Mouse (Mus musculus): ENCODE measurements around the gene Suv39h1. TPM values are rescaled to one million over a fixed set of nuclear protein-coding genes. Genes with fewer than 3 reads are reported as not detected.
"Not testable (repeated sequence)": the region's sequence is repeated elsewhere in the genome, so short reads cannot be mapped to it uniquely, and the experiment has no call there.

Suv39h1 gene
- polyA plus RNA-seq (2016; fragmentation: Nextera tagmentation; extraction: Ambion mirVana), result 58.6 and 60.2 TPM in 2 replicates

DNA sequence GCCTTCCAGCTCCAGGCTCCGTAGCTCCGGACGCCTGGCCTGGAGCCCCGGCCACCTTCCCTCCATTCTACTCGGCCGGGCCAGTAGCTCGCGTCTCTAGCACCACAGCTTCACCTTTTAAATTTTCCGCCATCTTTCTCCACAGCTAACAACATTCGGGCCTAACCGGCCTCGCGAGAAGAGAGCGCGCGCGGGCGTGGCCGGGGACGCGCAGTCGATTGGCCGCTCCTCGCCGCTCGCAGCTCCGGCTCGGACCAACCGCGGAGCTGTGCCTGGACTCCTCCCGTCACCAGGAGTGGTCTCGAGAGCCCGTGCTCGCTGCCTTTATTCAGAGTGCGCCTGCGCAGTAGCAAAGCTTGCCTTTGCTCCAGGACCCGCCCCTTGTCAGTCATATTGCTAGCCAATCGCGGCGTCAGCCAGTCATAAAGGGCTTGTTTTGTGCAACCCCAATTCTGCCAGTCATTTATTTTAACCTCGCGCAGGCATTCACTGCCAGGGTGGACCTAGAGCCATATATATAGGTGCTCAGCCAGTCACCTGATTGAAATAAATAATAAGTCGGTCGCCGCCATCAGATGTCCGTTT, at the start of gene Suv39h1:
TSS of gene Suv39h1 (minus strand) at position 331 of the 585 bp plus-strand sequence.
- no peaks in the 10 kb centered on the region for H3K27me3 ChIP-seq
- peak within 1 kb of the TSS; percentile 47 for H3K4me2 ChIP-seq (replicated peaks)
- peak within 1 kb of the TSS; percentile 62 for H3K9ac ChIP-seq
- 26% methylated on average over 45 of the region's 46 CpGs for WGBS
- H3K4me3 ChIP-seq, result peak within 1 kb of the TSS; percentile 52
- H3K36me3 ChIP-seq, result 0 out of 2 replicates have a peak, but pooled peaks cover 5% of the 10 kb centered on the region
- H3K4me1 ChIP-seq, result no peaks in the 10 kb centered on the region
- H3K9me3 ChIP-seq (replicated peaks), result no peaks in the 10 kb centered on the region
- peak; percentile 98 for ATAC-seq (ENCODE audit: low FRiP score)
- peak within 1 kb of the TSS; percentile 84 for H3K27ac ChIP-seq

- H3K27ac ChIP-seq, result no peak overlapping the region
- no peak for ATAC-seq (ENCODE audit: low FRiP score)
- no peaks in the 10 kb centered on the region for H3K4me1 ChIP-seq
- no peaks in the 10 kb centered on the region for H3K27me3 ChIP-seq
- no peaks in the 10 kb centered on the region; the same call in 1 of the 2 replicates for H3K9me3 ChIP-seq (replicated peaks)
- 85% methylated on average over 6 of the region's 6 CpGs for WGBS
- no peak overlapping the region for H3K4me3 ChIP-seq
- H3K4me2 ChIP-seq (replicated peaks), result no peak overlapping the region
- no peak overlapping the region for H3K9ac ChIP-seq
- peaks cover 22% of the 10 kb centered on the region for H3K36me3 ChIP-seq
Measured at GRCm38 (mm10) chrX:8123821-8124470, 49.4 kb upstream of the Suv39h1 start.

- no peak overlapping the region for H3K4me3 ChIP-seq
- no peaks in the 10 kb centered on the region for H3K9me3 ChIP-seq (replicated peaks)
- no peaks in the 10 kb centered on the region for H3K36me3 ChIP-seq
- no peak overlapping the region for H3K27ac ChIP-seq
- no peak overlapping the region for H3K4me2 ChIP-seq (replicated peaks)
- H3K9ac ChIP-seq, result no peak overlapping the region
- no peaks in the 10 kb centered on the region for H3K4me1 ChIP-seq
- no peak for ATAC-seq (ENCODE audit: low FRiP score)
- no peaks in the 10 kb centered on the region for H3K27me3 ChIP-seq
Measured at GRCm38 (mm10) chrX:8117264-8117663, 42.7 kb upstream of the Suv39h1 start.

DNA sequence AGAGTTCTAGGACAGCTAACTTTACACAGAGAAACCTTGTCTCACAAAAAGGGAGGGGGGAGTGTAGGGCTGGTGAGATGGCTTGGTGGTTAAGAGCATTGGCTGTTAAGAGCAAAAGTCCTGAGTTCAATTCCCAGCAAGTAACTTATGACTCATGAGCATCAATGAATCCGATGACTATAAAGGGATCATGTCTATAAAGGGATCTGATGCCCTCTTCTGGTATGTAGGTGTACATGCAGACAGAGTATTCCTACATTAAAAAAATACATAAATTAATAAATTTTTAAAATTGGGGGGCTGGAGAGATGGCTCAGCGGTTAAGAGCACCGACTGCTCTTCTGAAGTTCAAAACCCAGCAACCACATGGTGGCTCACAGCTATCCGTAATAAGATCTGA, 40.7 kb upstream of the Suv39h1 start:
- Histone ChIP-seq H3K4me1 (no peaks in the 10 kb centered on the region), H3K27ac (no peak overlapping the region), H3K4me3 (no peak overlapping the region), H3K4me2 (replicated peaks) (no peak overlapping the region), H3K9ac (no peak overlapping the region), H3K27me3 (no peaks in the 10 kb centered on the region), H3K9me3 (replicated peaks) (no peaks in the 10 kb centered on the region), H3K36me3 (no peaks in the 10 kb centered on the region)
- ATAC-seq (ENCODE audit: low FRiP score), result no peak
- 77% methylated on average over 4 of the region's 4 CpGs for WGBS

DNA sequence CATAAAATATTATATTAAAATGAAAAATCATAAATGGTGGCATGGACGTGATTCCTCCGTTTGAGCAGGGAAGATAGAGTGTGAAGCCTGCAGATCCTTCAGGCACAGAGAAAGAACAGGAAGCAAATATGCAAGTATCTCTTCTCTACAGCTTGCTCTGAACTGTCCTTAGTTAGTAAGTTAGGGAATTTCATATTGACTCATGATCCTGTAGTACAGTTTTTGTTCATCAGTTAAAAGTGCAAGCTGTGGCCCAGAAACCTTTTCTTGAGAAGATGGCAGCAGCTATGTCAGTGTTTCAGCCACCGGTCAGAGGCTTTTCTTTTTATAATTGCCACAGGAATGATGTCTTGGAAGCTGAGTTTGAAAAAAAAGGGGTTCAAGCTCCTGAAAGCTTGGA, 30.5 kb upstream of the Suv39h1 start:
- Histone ChIP-seq H3K9me3 (replicated peaks) (no peaks in the 10 kb centered on the region), H3K27me3 (no peaks in the 10 kb centered on the region), H3K27ac (no peak overlapping the region), H3K4me2 (replicated peaks) (no peak overlapping the region), H3K4me1 (0 out of 2 replicates have a peak, but pooled peaks cover 4% of the 10 kb centered on the region), H3K36me3 (no peaks in the 10 kb centered on the region), H3K9ac (no peak overlapping the region), H3K4me3 (no peak overlapping the region)
- 89% methylated on average over 3 of the region's 3 CpGs for WGBS
- no peak for ATAC-seq (ENCODE audit: low FRiP score)

- 74% methylated on average over 7 of the region's 7 CpGs for WGBS
- Histone ChIP-seq H3K27ac (no peak overlapping the region), H3K36me3 (no peaks in the 10 kb centered on the region), H3K9ac (no peak overlapping the region), H3K4me1 (0 out of 2 replicates have a peak, but pooled peaks cover 4% of the 10 kb centered on the region), H3K4me2 (replicated peaks) (no peak overlapping the region), H3K27me3 (no peaks in the 10 kb centered on the region), H3K9me3 (replicated peaks) (no peaks in the 10 kb centered on the region), H3K4me3 (no peak overlapping the region)
- ATAC-seq (ENCODE audit: low FRiP score), result no peak
Measured at GRCm38 (mm10) chrX:8102213-8102668, 27.7 kb upstream of the Suv39h1 start.

GRCm38 (mm10) chrX:8101017-8101416, 26.5 kb upstream of the Suv39h1 start:
- no peaks in the 10 kb centered on the region for H3K27me3 ChIP-seq
- no peak overlapping the region for H3K4me3 ChIP-seq
- H3K9me3 ChIP-seq (replicated peaks), result no peaks in the 10 kb centered on the region
- 20% methylated on average over 3 of the region's 3 CpGs for WGBS
- peak; percentile 46 for ATAC-seq (ENCODE audit: low FRiP score)
- H3K4me1 ChIP-seq, result 0 out of 2 replicates have a peak, but pooled peaks cover 4% of the 10 kb centered on the region
- H3K4me2 ChIP-seq (replicated peaks), result no peak overlapping the region
- H3K36me3 ChIP-seq, result no peaks in the 10 kb centered on the region
- H3K27ac ChIP-seq, result peak overlapping the region; percentile 79
- H3K9ac ChIP-seq, result no peak overlapping the region

DNA sequence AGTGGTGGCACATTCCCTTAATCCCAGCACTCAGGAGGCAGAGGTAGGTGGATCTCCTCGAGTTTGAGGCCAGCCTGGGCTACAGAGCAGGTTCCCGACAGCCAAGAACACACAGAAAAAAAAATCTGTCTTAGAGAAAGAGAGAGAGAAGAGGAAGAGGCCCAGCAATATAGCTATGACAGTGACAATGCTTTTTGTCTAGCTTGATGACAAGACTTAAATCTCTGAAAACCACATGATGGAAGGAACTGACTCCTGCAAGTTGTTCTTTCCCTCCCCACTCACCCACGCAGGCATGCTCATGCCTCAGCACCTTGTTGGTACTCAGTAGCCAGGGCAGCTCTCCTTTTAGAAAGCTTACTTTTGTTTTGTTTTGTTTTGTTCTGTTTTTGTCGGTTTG, 24.9 kb upstream of the Suv39h1 start:
- no peak for ATAC-seq (ENCODE audit: low FRiP score)
- Histone ChIP-seq H3K4me2 (replicated peaks) (no peak overlapping the region), H3K9ac (no peak overlapping the region), H3K36me3 (no peaks in the 10 kb centered on the region), H3K9me3 (replicated peaks) (no peaks in the 10 kb centered on the region), H3K4me1 (0 out of 2 replicates have a peak, but pooled peaks cover 4% of the 10 kb centered on the region), H3K4me3 (no peak overlapping the region), H3K27me3 (no peaks in the 10 kb centered on the region), H3K27ac (no peak overlapping the region)
- 65% methylated on average over 4 of the region's 4 CpGs for WGBS

- peak overlapping the region; percentile 21; the same call in 1 of the 2 replicates for H3K4me3 ChIP-seq
- no peaks in the 10 kb centered on the region for H3K27me3 ChIP-seq
- H3K36me3 ChIP-seq, result no peaks in the 10 kb centered on the region
- ATAC-seq (ENCODE audit: low FRiP score), result peak; percentile 94
- H3K9me3 ChIP-seq (replicated peaks), result no peaks in the 10 kb centered on the region
- H3K4me1 ChIP-seq, result 0 out of 2 replicates have a peak, but pooled peaks cover 4% of the 10 kb centered on the region
- WGBS, result 19% methylated on average over 15 of the region's 19 CpGs
- H3K27ac ChIP-seq, result no peak overlapping the region; the same call in 1 of the 2 replicates
- no peak overlapping the region for H3K9ac ChIP-seq
- H3K4me2 ChIP-seq (replicated peaks), result peak overlapping the region; percentile 42
Measured at GRCm38 (mm10) chrX:8096787-8097242, 22.3 kb upstream of the Suv39h1 start.

DNA sequence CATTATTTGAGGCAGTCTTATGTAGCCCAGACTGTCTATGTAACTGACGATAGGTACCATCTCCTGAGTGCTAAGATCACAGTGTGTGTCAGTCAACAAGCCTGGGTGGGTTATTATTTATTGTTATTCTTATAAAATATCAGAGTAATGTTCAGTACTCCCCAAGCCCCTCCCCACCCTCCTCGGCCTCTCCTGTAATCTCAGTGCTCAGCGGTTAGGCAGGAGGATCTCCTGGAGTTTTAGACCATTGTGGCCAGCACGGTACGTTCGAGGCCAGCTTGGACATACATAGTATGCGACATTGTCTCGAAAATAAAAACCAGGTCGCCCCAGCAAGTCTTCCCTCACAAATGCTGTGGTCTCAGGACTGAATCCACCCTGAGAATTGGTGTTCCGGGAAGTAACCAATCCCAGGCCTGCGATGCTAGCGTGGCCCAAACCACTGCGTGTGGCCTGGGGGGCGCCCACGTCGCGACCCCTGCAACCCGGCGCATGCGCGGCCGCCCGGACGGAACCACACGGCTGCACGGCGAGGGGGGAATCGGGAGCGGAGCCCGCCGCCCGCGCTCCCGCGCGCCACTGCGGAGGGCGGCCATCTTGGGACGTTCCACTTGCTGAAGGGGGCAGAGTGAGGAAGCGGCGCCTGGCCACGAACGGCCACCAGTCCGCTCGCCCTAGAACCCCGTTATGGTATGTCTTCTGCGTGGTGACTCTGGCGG, 21.7 kb upstream of the Suv39h1 start:
- not testable (repeated sequence) for H3K36me3 ChIP-seq; H3K9me3 ChIP-seq (replicated peaks); H3K27me3 ChIP-seq; H3K4me1 ChIP-seq; H3K9ac ChIP-seq; H3K27ac ChIP-seq
- WGBS, result 8% methylated on average over 23 of the region's 48 CpGs
- Histone ChIP-seq H3K4me2 (replicated peaks) (peak overlapping the region; percentile 42), H3K4me3 (peak overlapping the region; percentile 22)
- peak; percentile 91 for ATAC-seq (ENCODE audit: low FRiP score)

- no peak for ATAC-seq (ENCODE audit: low FRiP score)
- H3K27ac ChIP-seq, result no peak overlapping the region; the same call in 1 of the 2 replicates
- H3K27me3 ChIP-seq, result no peaks in the 10 kb centered on the region
- no peaks in the 10 kb centered on the region for H3K9me3 ChIP-seq (replicated peaks)
- 89% methylated on average over 10 of the region's 10 CpGs for WGBS
- peak overlapping the region; percentile 42 for H3K4me2 ChIP-seq (replicated peaks)
- H3K4me1 ChIP-seq, result 0 out of 2 replicates have a peak, but pooled peaks cover 2% of the 10 kb centered on the region
- H3K9ac ChIP-seq, result no peak overlapping the region
- H3K36me3 ChIP-seq, result no peaks in the 10 kb centered on the region
- H3K4me3 ChIP-seq, result 0 out of 2 replicates have a peak overlapping the region, but pooled peaks have one; percentile 22
Measured at GRCm38 (mm10) chrX:8095546-8095945, 21.0 kb upstream of the Suv39h1 start.

DNA sequence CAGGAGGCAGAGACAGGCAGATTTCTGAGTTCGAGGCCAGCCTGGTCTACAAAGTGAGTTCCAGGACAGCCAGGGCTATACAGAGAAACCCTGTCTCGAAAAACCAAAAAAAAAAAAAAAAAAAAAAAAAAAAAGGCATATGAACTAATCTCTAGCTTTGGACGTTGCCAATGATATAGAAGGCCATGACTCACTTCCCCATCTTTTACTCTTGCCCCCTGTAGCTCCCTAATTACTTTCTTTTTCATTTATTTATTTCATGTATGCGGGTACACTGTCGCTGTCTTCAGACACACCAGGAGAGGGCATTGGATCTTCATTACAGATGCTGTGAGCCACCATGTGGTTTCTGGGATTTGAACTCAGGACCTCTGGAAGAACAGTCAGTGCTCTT, 16.4 kb upstream of the Suv39h1 start:
- H3K36me3 ChIP-seq; H3K9me3 ChIP-seq (replicated peaks); H3K9ac ChIP-seq; H3K4me3 ChIP-seq; H3K4me2 ChIP-seq (replicated peaks); H3K27ac ChIP-seq; ATAC-seq (ENCODE audit: low FRiP score); H3K27me3 ChIP-seq; H3K4me1 ChIP-seq: not testable (repeated sequence)
- 75% methylated on average over 4 of the region's 5 CpGs for WGBS
